Mouse (Mus musculus): ENCODE data around the gene Minpp1.
"Not testable (repeated sequence)": the region's sequence is repeated elsewhere in the genome, so short reads cannot be mapped to it uniquely, and the experiment has no call there.

DNA sequence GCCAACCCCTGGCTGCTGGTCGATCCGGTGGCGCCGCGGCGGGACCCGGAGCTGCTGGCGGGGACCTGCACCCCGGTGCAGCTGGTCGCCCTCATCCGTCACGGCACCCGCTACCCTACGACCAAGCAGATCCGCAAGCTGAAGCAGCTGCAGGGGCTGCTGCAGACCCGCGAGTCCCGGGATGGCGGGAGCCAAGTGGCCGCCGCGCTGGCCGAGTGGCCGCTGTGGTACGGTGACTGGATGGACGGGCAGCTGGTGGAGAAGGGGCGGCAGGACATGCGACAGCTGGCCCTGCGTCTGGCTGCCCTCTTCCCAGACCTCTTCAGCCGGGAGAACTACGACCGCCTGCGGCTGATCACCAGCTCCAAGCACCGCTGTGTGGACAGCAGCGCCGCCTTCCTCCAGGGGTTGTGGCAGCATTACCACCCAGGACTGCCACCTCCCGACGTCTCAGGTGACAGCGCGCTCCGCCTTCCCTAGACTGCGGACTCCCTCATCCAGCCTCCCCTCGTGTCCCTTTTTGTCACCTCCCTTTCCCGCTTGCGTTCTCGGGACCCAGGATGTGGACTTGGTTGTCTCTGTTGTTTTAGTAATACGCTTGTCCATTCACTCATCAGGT is 646 bp downstream of the Minpp1 start:
- TF ChIP-seq CTCF (IDR thresholded peaks at IDR 0.05; ENCODE audit: low read depth): peak; percentile 70
- TF ChIP-seq EP300 (optimal IDR thresholded peaks at IDR 0.05): not testable (repeated sequence)

All from stomach, postnatal 0 days (tissue).